Mouse (Mus musculus) CD4-positive naive resting alpha-beta T cell, adult 57 days (primary cell): ENCODE measurements around the gene Anxa3. TPM values are rescaled to one million over a fixed set of nuclear protein-coding genes. Genes with fewer than 3 reads are reported as not detected.

Experiments
- total RNA-seq: library from RNA; stranded (reverse); gene quantifications from one replicate; pipeline ENCODE4 v1.2.4, GENCODE M21; 2023

Gene Anxa3
- total RNA-seq: 2.6 TPM

GRCm38 (mm10) chr5:96792936-96793718, at the start of gene Anxa3:
Anxa3 (plus strand) TSS chr5:96793339.

Other genes with a start within 250 kb of the Anxa3 start
- gene Bmp2k, start 204.3 kb downstream of the Anxa3 start, total RNA-seq: 33.0 TPM